Mouse (Mus musculus) hindbrain, embryonic 12.5 days (tissue): ENCODE results near the gene Rgs6. TPM values are rescaled to one million over a fixed set of nuclear protein-coding genes. Genes with fewer than 3 reads are reported as not detected.

ENCODE experiments used
- ATAC-seq: fragments of 200-750 bp; cut with Nextera tagmentation; 2 replicates; pipeline ENCODE4 v1.8.0; 2017; ENCODE audit warnings: moderate TSS enrichment; ENCODE audit not compliant: low FRiP score
- H3K27ac ChIP-seq: fragments of 300-500 bp; sonication (generic); 2 replicates; pipeline ENCODE4 v1.5.1; 2016; ENCODE audit warnings: mild to moderate bottlenecking
- H3K27me3 ChIP-seq: fragments of 300-500 bp; sonication (generic); 2 replicates; pipeline ENCODE4 v1.6.1; 2016; ENCODE audit warnings: mild to moderate bottlenecking
- H3K36me3 ChIP-seq: fragments of 300-500 bp; sonication (generic); 2 replicates; pipeline ENCODE4 v1.6.1; 2016; ENCODE audit warnings: mild to moderate bottlenecking
- H3K4me1 ChIP-seq: fragments of 300-500 bp; sonication (generic); 2 replicates; pipeline ENCODE4 v1.6.1; 2016
- H3K4me2 ChIP-seq: fragments of 300-500 bp; sonication (generic); replicated peaks from 2 replicates; pipeline ENCODE4 v1.6.1; 2016; ENCODE audit warnings: mild to moderate bottlenecking
- H3K4me3 ChIP-seq: fragments of 300-500 bp; sonication (generic); 2 replicates; pipeline ENCODE4 v1.5.1; 2016; ENCODE audit warnings: mild to moderate bottlenecking
- H3K9ac ChIP-seq: fragments of 300-500 bp; sonication (generic); 2 replicates; pipeline ENCODE4 v1.6.1; 2016; ENCODE audit warnings: mild to moderate bottlenecking, moderate library complexity
- H3K9me3 ChIP-seq: fragments of 300-500 bp; sonication (generic); replicated peaks from 2 replicates; pipeline ENCODE4 v1.6.1; 2016; ENCODE audit warnings: mild to moderate bottlenecking
- WGBS: fragments of 180-500 bp; shearing (Covaris S2); methylation state at CpG from one replicate; pipeline ENCODE4 v1.1.7; 2016; 5-methylcytosine and 5-hydroxymethylcytosine counted together
- polyA plus RNA-seq: library from polyadenylated mRNA; unstranded; fragments of >200 nt; fragmentation: Nextera tagmentation; extraction: Ambion mirVana; gene quantifications from 2 replicates; pipeline ENCODE4 v1.2.1, GENCODE M21; 2016

Rgs6 gene
- polyA plus RNA-seq, 1 experiment from 2014 or later: 2.4 TPM

DNA sequence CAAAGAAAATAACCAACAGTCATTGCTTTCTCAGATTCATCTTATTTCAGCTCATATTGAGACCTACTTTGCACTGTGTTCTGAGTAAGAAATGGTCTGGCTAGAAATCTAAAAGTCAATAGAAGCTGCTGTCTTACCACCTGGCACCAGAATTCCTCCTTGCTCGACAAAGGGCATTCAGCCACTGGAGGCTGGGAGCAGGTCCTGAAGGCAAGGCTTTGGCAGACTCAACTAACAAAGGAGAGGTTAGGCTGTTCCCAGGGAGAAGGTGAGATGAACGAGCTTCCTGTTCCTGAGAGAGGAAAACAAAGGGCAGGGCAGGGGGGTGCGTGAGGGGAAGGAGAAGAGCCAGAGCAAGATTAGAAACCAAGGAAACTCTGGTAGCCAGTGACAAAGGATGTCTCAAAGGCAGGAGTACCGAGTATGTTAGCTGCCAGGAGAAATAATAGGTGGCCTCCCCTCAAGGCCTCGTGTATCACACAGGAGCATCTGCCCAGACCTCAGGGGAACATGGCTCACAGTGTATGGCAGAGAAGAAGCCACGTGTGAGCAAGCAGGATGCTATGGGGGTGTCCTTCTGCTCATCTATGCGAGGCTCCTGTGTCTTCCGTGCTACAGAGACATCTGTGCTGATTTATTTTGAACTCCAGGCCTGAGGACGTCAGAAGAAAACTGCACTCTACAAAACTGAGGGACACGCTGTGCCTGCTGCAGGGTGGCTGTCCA lies 510.7 kb downstream of the Rgs6 start:
- Histone ChIP-seq H3K27ac (no peak overlapping the region), H3K36me3 (no peaks in the 10 kb centered on the region)
- 45% methylated on average over 10 of the region's 10 CpGs for WGBS

GRCm38 (mm10) chr12:83099920-83100319 lies 511.8 kb downstream of the Rgs6 start:
- H3K9ac ChIP-seq: no peak overlapping the region
- no peaks in the 10 kb centered on the region for H3K9me3 ChIP-seq
- no peaks in the 10 kb centered on the region for H3K27me3 ChIP-seq
- no peaks in the 10 kb centered on the region for H3K36me3 ChIP-seq
- ATAC-seq: no peak
- H3K4me2 ChIP-seq: no peak overlapping the region
- H3K27ac ChIP-seq: no peak overlapping the region
- WGBS: 79% methylated on average over 2 of the region's 2 CpGs
- H3K4me3 ChIP-seq: no peak overlapping the region
- H3K4me1 ChIP-seq: peaks cover 7% of the 10 kb centered on the region

More for the DNA sequence above, 510.7 kb downstream of the Rgs6 start:
- Histone ChIP-seq H3K27me3 (no peaks in the 10 kb centered on the region), H3K9ac (no peak overlapping the region), H3K4me2 (no peak overlapping the region), H3K4me1 (peaks cover 7% of the 10 kb centered on the region), H3K4me3 (no peak overlapping the region), H3K9me3 (no peaks in the 10 kb centered on the region)
- ATAC-seq: no peak

DNA sequence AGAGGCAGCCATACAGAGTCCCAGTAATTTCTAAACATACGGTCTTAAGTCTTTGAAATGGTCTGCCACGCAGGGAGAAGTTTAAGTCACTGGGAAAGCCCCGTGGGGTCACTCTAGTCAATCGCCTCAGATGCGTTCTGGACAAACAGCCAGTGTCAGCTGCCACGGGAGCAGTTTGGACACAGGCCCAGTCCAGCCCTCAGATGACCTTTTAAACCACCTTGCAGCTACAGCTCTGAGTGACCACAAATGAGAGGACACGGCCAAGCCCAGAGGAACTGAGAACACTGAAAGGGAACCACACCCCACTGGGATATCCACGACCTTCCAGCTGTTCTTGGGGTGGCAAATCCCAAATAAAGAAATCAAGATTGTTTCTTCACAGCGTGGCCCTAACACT lies 512.3 kb downstream of the Rgs6 start:
- H3K9ac ChIP-seq: no peak overlapping the region
- no peaks in the 10 kb centered on the region for H3K9me3 ChIP-seq
- H3K4me2 ChIP-seq: no peak overlapping the region
- no peaks in the 10 kb centered on the region for H3K36me3 ChIP-seq
- 69% methylated on average over 9 of the region's 9 CpGs for WGBS
- no peak overlapping the region for H3K4me3 ChIP-seq
- H3K27me3 ChIP-seq: no peaks in the 10 kb centered on the region
- no peak for ATAC-seq
- no peak overlapping the region for H3K27ac ChIP-seq
- H3K4me1 ChIP-seq: peaks cover 7% of the 10 kb centered on the region

DNA sequence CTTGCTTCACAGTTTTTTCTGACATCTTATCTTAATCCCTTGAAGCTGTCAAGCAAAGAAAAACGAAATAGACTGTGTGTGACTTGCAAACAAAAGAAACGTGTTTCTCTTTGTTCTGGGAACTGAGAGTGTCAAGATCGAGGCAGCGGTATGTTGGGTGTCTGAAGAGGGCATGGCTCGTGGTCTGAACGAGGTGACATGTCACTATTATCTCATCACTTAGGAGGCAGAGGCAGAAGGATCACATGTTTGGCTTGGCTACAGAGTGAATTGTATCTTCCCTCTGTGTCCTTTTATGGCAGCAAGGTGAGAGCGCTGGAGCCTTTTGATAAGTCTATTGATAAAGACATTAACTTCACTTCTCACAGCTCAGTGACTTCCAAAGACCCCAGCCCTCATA lies 512.8 kb downstream of the Rgs6 start:
- H3K9ac ChIP-seq: no peak overlapping the region
- 52% methylated on average over 7 of the region's 7 CpGs for WGBS
- no peak overlapping the region for H3K4me2 ChIP-seq
- no peaks in the 10 kb centered on the region for H3K9me3 ChIP-seq
- no peaks in the 10 kb centered on the region for H3K27me3 ChIP-seq
- H3K4me1 ChIP-seq: peaks cover 7% of the 10 kb centered on the region
- H3K27ac ChIP-seq: no peak overlapping the region
- no peak overlapping the region for H3K4me3 ChIP-seq
- no peak for ATAC-seq
- H3K36me3 ChIP-seq: no peaks in the 10 kb centered on the region

DNA sequence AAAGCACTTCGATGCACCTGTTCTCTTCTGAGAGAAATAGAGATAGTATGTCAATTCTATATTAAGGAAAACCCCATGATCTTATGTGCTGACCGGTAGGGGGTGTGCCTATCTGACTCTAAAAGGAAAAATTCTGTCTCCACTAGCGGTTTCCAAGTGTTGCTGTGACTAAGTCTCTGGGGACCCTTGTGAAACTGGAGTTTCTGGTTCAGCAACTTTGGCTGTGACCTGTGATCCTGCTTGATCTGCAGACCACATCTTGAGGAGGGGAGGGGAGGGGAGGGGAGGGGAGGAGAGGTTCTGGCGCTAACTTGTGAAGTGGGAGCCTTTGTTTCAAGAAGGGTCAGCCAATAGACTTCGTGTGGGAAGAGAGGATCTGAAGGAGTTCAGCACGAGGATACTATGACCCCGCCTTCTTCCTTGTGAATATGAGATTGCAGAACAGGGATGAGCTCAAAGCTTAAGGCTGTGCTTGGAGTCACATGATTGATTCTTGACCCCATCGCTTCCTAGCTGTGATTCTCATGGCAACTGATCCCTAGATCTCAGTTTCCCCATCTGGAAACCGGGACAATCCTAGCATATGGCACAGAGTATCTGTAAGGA lies 517.5 kb downstream of the Rgs6 start:
- H3K27ac ChIP-seq: no peak overlapping the region
- H3K27me3 ChIP-seq: no peaks in the 10 kb centered on the region
- no peak overlapping the region for H3K4me3 ChIP-seq
- no peak for ATAC-seq
- WGBS: 56% methylated on average over 9 of the region's 9 CpGs
- no peak overlapping the region for H3K9ac ChIP-seq
- no peaks in the 10 kb centered on the region for H3K36me3 ChIP-seq
- H3K9me3 ChIP-seq: no peaks in the 10 kb centered on the region
- no peaks in the 10 kb centered on the region for H3K4me1 ChIP-seq
- H3K4me2 ChIP-seq: no peak overlapping the region

GRCm38 (mm10) chr12:83106120-83106517 lies 518.0 kb downstream of the Rgs6 start:
- no peaks in the 10 kb centered on the region for H3K4me1 ChIP-seq
- H3K4me3 ChIP-seq: no peak overlapping the region
- H3K9me3 ChIP-seq: no peaks in the 10 kb centered on the region
- H3K27ac ChIP-seq: no peak overlapping the region
- 85% methylated on average over 5 of the region's 5 CpGs for WGBS
- H3K36me3 ChIP-seq: no peaks in the 10 kb centered on the region
- ATAC-seq: no peak
- H3K27me3 ChIP-seq: no peaks in the 10 kb centered on the region
- no peak overlapping the region for H3K9ac ChIP-seq
- no peak overlapping the region for H3K4me2 ChIP-seq

GRCm38 (mm10) chr12:83109486-83109885 lies 521.4 kb downstream of the Rgs6 start:
- no peaks in the 10 kb centered on the region for H3K36me3 ChIP-seq
- ATAC-seq: no peak
- peaks cover 5% of the 10 kb centered on the region for H3K4me1 ChIP-seq
- no peaks in the 10 kb centered on the region for H3K9me3 ChIP-seq
- no peak overlapping the region for H3K27ac ChIP-seq
- no peak overlapping the region for H3K9ac ChIP-seq
- H3K4me3 ChIP-seq: no peak overlapping the region
- H3K27me3 ChIP-seq: no peaks in the 10 kb centered on the region
- 90% methylated on average over 4 of the region's 4 CpGs for WGBS
- H3K4me2 ChIP-seq: no peak overlapping the region

DNA sequence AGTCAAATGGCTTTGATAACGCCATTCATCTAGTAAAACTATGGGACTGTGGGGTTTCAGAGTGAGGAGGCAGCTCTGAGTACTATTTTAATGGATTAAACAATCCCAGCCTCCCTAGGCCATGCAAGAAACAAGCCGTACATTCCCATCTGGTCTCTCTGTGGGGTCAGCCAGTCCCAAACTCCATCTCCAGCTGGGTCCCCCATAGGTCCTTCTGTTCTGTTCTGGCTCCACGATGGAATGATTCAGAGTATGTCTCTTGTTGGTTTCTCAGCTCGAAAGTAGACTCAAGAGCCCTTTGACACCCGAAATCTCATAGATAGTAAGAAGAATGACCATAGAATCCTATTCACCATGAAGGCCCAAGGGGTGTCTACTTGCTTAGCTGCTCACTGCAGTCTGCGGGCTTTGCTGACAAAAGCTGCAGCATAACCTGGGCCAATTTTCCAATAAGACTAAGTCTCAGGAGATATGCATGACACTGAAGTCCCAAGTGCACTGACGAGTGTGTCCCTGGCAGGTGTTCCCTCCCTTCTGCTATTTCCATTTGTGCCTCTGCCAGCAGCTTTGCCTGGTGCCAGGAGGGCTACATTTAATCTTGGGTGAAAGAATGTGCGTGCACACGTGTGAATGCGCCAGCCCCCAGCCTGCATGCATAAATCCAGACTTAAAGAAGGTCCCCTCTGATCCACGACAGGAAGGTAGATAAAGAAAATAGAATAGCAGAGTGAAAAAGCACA lies 522.0 kb downstream of the Rgs6 start:
- H3K27ac ChIP-seq: no peak overlapping the region
- WGBS: 78% methylated on average over 11 of the region's 11 CpGs
- no peaks in the 10 kb centered on the region for H3K36me3 ChIP-seq
- no peak overlapping the region for H3K4me2 ChIP-seq
- no peak for ATAC-seq
- peaks cover 5% of the 10 kb centered on the region for H3K4me1 ChIP-seq
- H3K9me3 ChIP-seq: no peaks in the 10 kb centered on the region
- no peak overlapping the region for H3K9ac ChIP-seq
- H3K27me3 ChIP-seq: no peaks in the 10 kb centered on the region
- no peak overlapping the region for H3K4me3 ChIP-seq

DNA sequence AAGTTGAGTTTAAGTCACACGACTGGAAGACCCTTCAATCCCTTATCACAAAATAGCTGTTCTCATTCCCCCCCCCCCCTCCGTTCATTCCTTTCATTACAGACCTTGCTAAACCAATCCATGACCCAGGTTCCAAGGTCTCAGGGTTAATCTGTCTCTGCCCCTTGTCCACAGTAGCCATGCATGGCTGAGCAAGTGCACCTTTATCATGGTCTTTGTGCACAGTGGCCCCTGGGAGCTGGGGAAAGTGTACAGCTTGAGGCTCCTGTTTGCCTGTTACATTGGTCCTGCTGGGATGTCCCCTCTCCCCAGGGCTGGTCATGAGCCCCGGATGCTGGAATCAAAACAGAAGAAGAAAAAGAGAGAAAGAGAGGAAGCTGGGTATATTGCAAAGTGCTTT lies 522.6 kb downstream of the Rgs6 start:
- Histone ChIP-seq H3K4me1 (peaks cover 5% of the 10 kb centered on the region), H3K27ac (no peak overlapping the region), H3K9ac (no peak overlapping the region), H3K9me3 (no peaks in the 10 kb centered on the region), H3K36me3 (no peaks in the 10 kb centered on the region), H3K4me2 (no peak overlapping the region), H3K27me3 (no peaks in the 10 kb centered on the region), H3K4me3 (no peak overlapping the region)
- no peak for ATAC-seq
- 69% methylated on average over 3 of the region's 3 CpGs for WGBS

DNA sequence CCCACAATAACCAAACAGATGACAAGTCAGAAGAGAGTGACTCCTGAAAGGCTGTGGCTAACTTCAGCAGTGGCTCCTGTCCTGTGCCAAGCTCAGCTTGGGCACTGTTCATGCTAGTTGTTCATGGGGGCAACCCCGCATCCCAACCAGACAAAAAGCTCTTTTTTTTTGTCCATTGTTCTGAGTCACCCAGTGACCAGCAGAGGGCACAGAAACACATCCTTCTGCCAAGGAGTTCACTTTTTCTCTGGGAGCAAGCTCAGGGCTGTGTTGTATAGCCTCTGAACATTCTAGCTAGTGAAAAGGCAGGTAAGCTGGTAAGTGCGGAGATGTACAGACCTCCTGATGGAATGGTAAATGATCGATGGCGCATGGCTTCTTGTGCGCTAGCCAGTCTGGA lies 524.2 kb downstream of the Rgs6 start:
- H3K4me2 ChIP-seq: no peak overlapping the region
- ATAC-seq: no peak
- no peaks in the 10 kb centered on the region for H3K36me3 ChIP-seq
- no peak overlapping the region for H3K9ac ChIP-seq
- 0 out of 2 replicates have a peak overlapping the region, but pooled peaks have one; percentile 3 for H3K27ac ChIP-seq
- H3K9me3 ChIP-seq: no peaks in the 10 kb centered on the region
- no peak overlapping the region for H3K4me3 ChIP-seq
- WGBS: 83% methylated on average over 5 of the region's 5 CpGs
- H3K4me1 ChIP-seq: peaks cover 5% of the 10 kb centered on the region
- no peaks in the 10 kb centered on the region for H3K27me3 ChIP-seq

DNA sequence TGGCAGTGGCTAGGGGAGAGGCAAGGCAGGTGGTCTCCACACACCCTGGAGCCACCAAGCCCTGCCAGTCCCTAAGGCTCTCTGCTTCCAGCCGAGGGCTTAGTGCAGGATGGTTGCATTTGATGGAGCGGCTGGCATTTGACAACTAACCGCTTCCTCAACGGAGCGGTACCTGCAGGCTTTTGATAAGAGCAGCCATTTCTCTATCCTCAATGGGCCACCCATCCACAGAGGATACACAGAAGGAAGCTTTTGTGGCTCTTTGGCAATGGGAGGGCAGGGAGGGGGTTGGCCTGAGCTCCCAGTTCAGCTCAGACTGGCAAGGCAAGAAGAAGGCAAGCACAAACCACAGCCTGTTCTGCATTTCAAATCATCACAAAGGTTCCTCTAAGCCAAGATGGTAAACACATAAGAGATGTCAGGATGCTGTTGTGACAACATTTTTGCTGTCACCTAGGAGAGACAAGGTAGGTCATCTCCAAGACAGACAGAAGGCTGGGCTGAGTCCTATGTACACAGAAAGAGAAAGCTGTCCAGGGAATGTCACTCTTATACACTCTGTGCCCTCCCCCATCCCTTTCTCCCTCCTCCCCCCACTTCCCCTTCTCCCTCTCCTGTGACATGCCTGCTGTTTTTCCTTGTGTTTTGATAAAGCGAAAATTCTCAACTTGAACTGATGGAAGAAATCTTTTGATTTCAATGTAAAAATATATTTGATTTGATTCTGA lies 525.0 kb downstream of the Rgs6 start:
- H3K4me1 ChIP-seq: peaks cover 5% of the 10 kb centered on the region
- no peak overlapping the region for H3K4me3 ChIP-seq
- H3K9me3 ChIP-seq: no peaks in the 10 kb centered on the region
- no peak for ATAC-seq
- no peak overlapping the region for H3K4me2 ChIP-seq
- H3K27ac ChIP-seq: no peak overlapping the region
- no peaks in the 10 kb centered on the region for H3K36me3 ChIP-seq
- 67% methylated on average over 6 of the region's 6 CpGs for WGBS
- H3K27me3 ChIP-seq: no peaks in the 10 kb centered on the region
- no peak overlapping the region for H3K9ac ChIP-seq

- Histone ChIP-seq H3K27me3 (no peaks in the 10 kb centered on the region), H3K9ac (no peak overlapping the region), H3K4me2 (no peak overlapping the region), H3K27ac (no peak overlapping the region), H3K4me3 (no peak overlapping the region), H3K36me3 (no peaks in the 10 kb centered on the region), H3K4me1 (peaks cover 5% of the 10 kb centered on the region), H3K9me3 (no peaks in the 10 kb centered on the region)
- no peak for ATAC-seq
- WGBS: 75% methylated on average over 3 of the region's 3 CpGs
These were observed 525.9 kb downstream of the Rgs6 start for GRCm38 (mm10) chr12:83113971-83114370.
